Mouse (Mus musculus): ENCODE results near the gene Pcdh7.

DNA sequence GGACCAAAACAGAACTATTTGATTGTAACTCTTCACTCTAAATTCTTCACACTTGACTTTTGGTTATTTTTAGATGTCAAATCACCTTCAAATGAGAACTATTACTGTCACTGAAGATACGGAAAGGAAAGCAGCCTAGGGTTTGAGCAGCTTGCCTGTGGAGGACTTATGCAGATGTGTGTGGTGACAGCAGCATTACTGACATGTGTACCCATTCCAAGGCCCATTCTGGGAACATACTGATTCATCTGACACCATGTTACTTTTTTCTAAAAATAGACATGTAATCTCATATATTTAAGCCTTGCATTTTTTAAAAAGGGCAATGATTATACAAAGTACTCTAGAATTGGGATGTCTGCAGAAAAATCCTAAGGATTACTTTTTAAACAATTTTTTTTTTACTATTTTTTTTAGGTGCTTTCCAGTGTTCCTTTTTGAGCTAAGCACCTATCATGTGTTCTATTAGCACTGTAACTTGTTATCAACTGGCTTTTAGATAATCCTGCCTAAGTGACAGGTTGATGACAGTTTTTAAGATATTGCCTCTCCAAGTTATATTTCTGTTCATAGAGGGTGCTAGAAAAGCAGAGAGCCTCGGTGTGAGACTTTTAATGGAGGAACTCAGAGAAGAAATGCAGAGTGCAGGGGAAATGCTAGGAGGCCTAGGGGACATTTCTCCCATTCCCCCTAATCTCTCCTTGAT, 26.3 kb downstream of the Pcdh7 start:
- TF ChIP-seq CTCF (IDR thresholded peaks at IDR 0.05; ENCODE audit: control insufficient read depth, insufficient read depth, low read length), result no peak
- TF ChIP-seq POLR2A (IDR thresholded peaks at IDR 0.05; ENCODE audit: borderline replicate concordance, control insufficient read depth, low read depth, low read length), result no peak
